Mouse (Mus musculus) megakaryocyte progenitor cell, adult 5-6 weeks (primary cell): ENCODE measurements around the gene Mecom. TPM values are rescaled to one million over a fixed set of nuclear protein-coding genes. Genes with fewer than 3 reads are reported as not detected.

Experiments
- ATAC-seq: replicated peaks from 2 replicates; pipeline ENCODE4 v1.8.0; 2016; ENCODE audit warnings: mild to moderate bottlenecking, moderate TSS enrichment, inconsistent platforms; ENCODE audit not compliant: poor library complexity
- total RNA-seq, 2 experiments: library from RNA; stranded (forward) in 1 of 2; stranded (reverse) in 1 of 2; fragments of 157-497, 149-512 nt in 1 of 2; fragments of 200-1000 nt in 1 of 2; gene quantifications; 2 replicates each; pipeline versions ENCODE4 v1.2.3 to v1.2.4; 2015 to 2017

Gene Mecom
- total RNA-seq, 2 experiments from 2014 or later: 0.17 to 4.0 TPM

- 0 out of 2 replicates have a peak, but pooled peaks have one; percentile 20 for ATAC-seq
These were observed 386.7 kb downstream of the Mecom start for GRCm38 (mm10) chr3:30160961-30161670.

GRCm38 (mm10) chr3:30160346-30160745 is 387.5 kb downstream of the Mecom start:
- peak; percentile 48; the same call in 1 of the 2 replicates for ATAC-seq

- no peak for ATAC-seq
These were observed 390.6 kb downstream of the Mecom start for GRCm38 (mm10) chr3:30157128-30157670.

GRCm38 (mm10) chr3:30154390-30154789 is 393.4 kb downstream of the Mecom start:
- no peak for ATAC-seq

GRCm38 (mm10) chr3:30153923-30154331 is 393.9 kb downstream of the Mecom start:
- no peak for ATAC-seq

GRCm38 (mm10) chr3:30150071-30150470 is 397.7 kb downstream of the Mecom start:
- ATAC-seq: no peak

GRCm38 (mm10) chr3:30148378-30149079 is 399.3 kb downstream of the Mecom start:
- no peak for ATAC-seq

GRCm38 (mm10) chr3:30145051-30145450 is 402.8 kb downstream of the Mecom start:
- no peak for ATAC-seq

- peak; percentile 65 for ATAC-seq
These were observed 403.8 kb downstream of the Mecom start for GRCm38 (mm10) chr3:30143961-30144411.

GRCm38 (mm10) chr3:30143440-30143839 is 404.4 kb downstream of the Mecom start:
- no peak for ATAC-seq

- no peak for ATAC-seq
These were observed 407.5 kb downstream of the Mecom start for GRCm38 (mm10) chr3:30140349-30140748.

- ATAC-seq: no peak
These were observed 408.1 kb downstream of the Mecom start for GRCm38 (mm10) chr3:30139678-30140077.

- ATAC-seq: no peak
These were observed 409.2 kb downstream of the Mecom start for GRCm38 (mm10) chr3:30138588-30138987.

- ATAC-seq: no peak
These were observed 412.0 kb downstream of the Mecom start for GRCm38 (mm10) chr3:30135857-30136256.

- no peak for ATAC-seq
These were observed 412.7 kb downstream of the Mecom start for GRCm38 (mm10) chr3:30135119-30135518.

- ATAC-seq: no peak
These were observed 414.8 kb downstream of the Mecom start for GRCm38 (mm10) chr3:30132981-30133380.

- no peak for ATAC-seq
These were observed 415.4 kb downstream of the Mecom start for GRCm38 (mm10) chr3:30132370-30132769.

- no peak for ATAC-seq
These were observed 417.3 kb downstream of the Mecom start for GRCm38 (mm10) chr3:30130495-30130894.

- ATAC-seq: no peak
These were observed 425.2 kb downstream of the Mecom start for GRCm38 (mm10) chr3:30122618-30123017.

GRCm38 (mm10) chr3:30120790-30121512 is 426.9 kb downstream of the Mecom start:
- no peak for ATAC-seq

- no peak for ATAC-seq
These were observed 429.1 kb downstream of the Mecom start for GRCm38 (mm10) chr3:30118594-30119297.
